Mouse (Mus musculus): Measurements from ENCODE around the gene Atp8a2. TPM values are rescaled to one million over a fixed set of nuclear protein-coding genes. Genes with fewer than 3 reads are reported as not detected.

Gene Atp8a2
- polyA plus RNA-seq, 1 experiment, result 0.01 TPM

- no peaks in the 10 kb centered on the region for H3K79me2 ChIP-seq (ENCODE audit: control insufficient read depth, insufficient read depth)
- H3K4me2 ChIP-seq (ENCODE audit: low read depth), result no peak overlapping the region
- no peaks in the 10 kb centered on the region for H3K27me3 ChIP-seq (ENCODE audit: control insufficient read depth, insufficient read depth, insufficient read length)
- no peak overlapping the region for H3ac ChIP-seq (ENCODE audit: control insufficient read depth, insufficient read length)
- H3K36me3 ChIP-seq (ENCODE audit: control insufficient read depth, insufficient read depth), result no peaks in the 10 kb centered on the region
- no peak for TF ChIP-seq MYOD1 (IDR thresholded peaks at IDR 0.05; ENCODE audit: control insufficient read depth in 1 of 3, insufficient read length in 2 of 3, low read depth in 2 of 3)
- no peak for TF ChIP-seq MYOG (IDR thresholded peaks at IDR 0.05; ENCODE audit: control insufficient read depth in 1 of 3, insufficient read depth in 1 of 3, insufficient read length in 2 of 3, low read depth in 2 of 3)
- no peak for TF ChIP-seq USF1 (IDR thresholded peaks at IDR 0.05; ENCODE audit: low read depth)
- no peak for TF ChIP-seq POLR2A (IDR thresholded peaks at IDR 0.05; ENCODE audit: insufficient read length, low read depth)
- no peak for TF ChIP-seq TCF3 (IDR thresholded peaks at IDR 0.05; ENCODE audit: insufficient read length, low read depth)
- TF ChIP-seq POLR2AphosphoS2 (IDR thresholded peaks at IDR 0.05; ENCODE audit: insufficient read length, low read depth), result no peak
- no peak for TF ChIP-seq SRF (IDR thresholded peaks at IDR 0.05; ENCODE audit: control insufficient read depth, insufficient read length, low read depth)
- no peak for TF ChIP-seq TCF12 (IDR thresholded peaks at IDR 0.05; ENCODE audit: insufficient read depth, poor library complexity, severe bottlenecking)
- no peak for TF ChIP-seq MAX (IDR thresholded peaks at IDR 0.05; ENCODE audit: low read depth)
- TF ChIP-seq REST (IDR thresholded peaks at IDR 0.05; ENCODE audit: insufficient read depth, insufficient read length), result no peak
- TF ChIP-seq E2F4 (IDR thresholded peaks at IDR 0.05; ENCODE audit: insufficient read depth), result no peak
- TF ChIP-seq CEBPB (IDR thresholded peaks at IDR 0.05; ENCODE audit: insufficient read depth, poor library complexity, severe bottlenecking), result no peak
- H3K4me3 ChIP-seq, result no peak overlapping the region
These were observed 293.4 kb downstream of the Atp8a2 start for GRCm38 (mm10) chr14:59903484-59904130.

- no peak for TF ChIP-seq SRF (IDR thresholded peaks at IDR 0.05; ENCODE audit: control insufficient read depth, insufficient read length, low read depth)
- TF ChIP-seq POLR2AphosphoS2 (IDR thresholded peaks at IDR 0.05; ENCODE audit: insufficient read length, low read depth), result no peak
- no peak for TF ChIP-seq TCF3 (IDR thresholded peaks at IDR 0.05; ENCODE audit: insufficient read length, low read depth)
- no peak for TF ChIP-seq USF1 (IDR thresholded peaks at IDR 0.05; ENCODE audit: low read depth)
- no peak for TF ChIP-seq MAX (IDR thresholded peaks at IDR 0.05; ENCODE audit: low read depth)
- TF ChIP-seq CEBPB (IDR thresholded peaks at IDR 0.05; ENCODE audit: insufficient read depth, poor library complexity, severe bottlenecking), result no peak
- no peak for TF ChIP-seq POLR2A (IDR thresholded peaks at IDR 0.05; ENCODE audit: insufficient read length, low read depth)
- Histone ChIP-seq H3K27me3 (ENCODE audit: control insufficient read depth, insufficient read depth, insufficient read length) (no peaks in the 10 kb centered on the region), H3K4me2 (ENCODE audit: low read depth) (no peak overlapping the region), H3K4me3 (no peak overlapping the region), H3K36me3 (ENCODE audit: control insufficient read depth, insufficient read depth) (no peaks in the 10 kb centered on the region), H3ac (ENCODE audit: control insufficient read depth, insufficient read length) (no peak overlapping the region), H3K79me2 (ENCODE audit: control insufficient read depth, insufficient read depth) (no peaks in the 10 kb centered on the region)
These were observed 303.0 kb downstream of the Atp8a2 start for GRCm38 (mm10) chr14:59893971-59894370.

- H3K36me3 ChIP-seq (ENCODE audit: control insufficient read depth, insufficient read depth), result no peaks in the 10 kb centered on the region
- no peaks in the 10 kb centered on the region for H3K27me3 ChIP-seq (ENCODE audit: control insufficient read depth, insufficient read depth, insufficient read length)
- TF ChIP-seq REST (IDR thresholded peaks at IDR 0.05; ENCODE audit: insufficient read depth, insufficient read length) (no peak), MYOD1 (IDR thresholded peaks at IDR 0.05; ENCODE audit: control insufficient read depth in 1 of 3, insufficient read length in 2 of 3, low read depth in 2 of 3) (no peak), POLR2A (IDR thresholded peaks at IDR 0.05; ENCODE audit: insufficient read length, low read depth) (no peak), SRF (IDR thresholded peaks at IDR 0.05; ENCODE audit: control insufficient read depth, insufficient read length, low read depth) (no peak), MAX (IDR thresholded peaks at IDR 0.05; ENCODE audit: low read depth) (no peak), CEBPB (IDR thresholded peaks at IDR 0.05; ENCODE audit: insufficient read depth, poor library complexity, severe bottlenecking) (no peak), POLR2AphosphoS2 (IDR thresholded peaks at IDR 0.05; ENCODE audit: insufficient read length, low read depth) (no peak), MYOG (IDR thresholded peaks at IDR 0.05; ENCODE audit: control insufficient read depth in 1 of 3, insufficient read depth in 1 of 3, insufficient read length in 2 of 3, low read depth in 2 of 3) (no peak), USF1 (IDR thresholded peaks at IDR 0.05; ENCODE audit: low read depth) (no peak), E2F4 (IDR thresholded peaks at IDR 0.05; ENCODE audit: insufficient read depth) (no peak), TCF3 (IDR thresholded peaks at IDR 0.05; ENCODE audit: insufficient read length, low read depth) (no peak), TCF12 (IDR thresholded peaks at IDR 0.05; ENCODE audit: insufficient read depth, poor library complexity, severe bottlenecking) (no peak)
- no peak overlapping the region for H3K4me3 ChIP-seq
- H3K79me2 ChIP-seq (ENCODE audit: control insufficient read depth, insufficient read depth), result no peaks in the 10 kb centered on the region
- H3K4me2 ChIP-seq (ENCODE audit: low read depth), result no peak overlapping the region
- H3ac ChIP-seq (ENCODE audit: control insufficient read depth, insufficient read length), result no peak overlapping the region
These were observed 304.9 kb downstream of the Atp8a2 start for GRCm38 (mm10) chr14:59892084-59892483.

GRCm38 (mm10) chr14:59891491-59891890 is 305.5 kb downstream of the Atp8a2 start:
- no peaks in the 10 kb centered on the region for H3K36me3 ChIP-seq (ENCODE audit: control insufficient read depth, insufficient read depth)

GRCm38 (mm10) chr14:59890818-59891217 is 306.2 kb downstream of the Atp8a2 start:
- H3K27me3 ChIP-seq (ENCODE audit: control insufficient read depth, insufficient read depth, insufficient read length), result no peaks in the 10 kb centered on the region
- TF ChIP-seq TCF12 (IDR thresholded peaks at IDR 0.05; ENCODE audit: insufficient read depth, poor library complexity, severe bottlenecking) (no peak), MYOG (IDR thresholded peaks at IDR 0.05; ENCODE audit: control insufficient read depth in 1 of 3, insufficient read depth in 1 of 3, insufficient read length in 2 of 3, low read depth in 2 of 3) (no peak), SRF (IDR thresholded peaks at IDR 0.05; ENCODE audit: control insufficient read depth, insufficient read length, low read depth) (no peak), POLR2AphosphoS2 (IDR thresholded peaks at IDR 0.05; ENCODE audit: insufficient read length, low read depth) (no peak), TCF3 (IDR thresholded peaks at IDR 0.05; ENCODE audit: insufficient read length, low read depth) (no peak), POLR2A (IDR thresholded peaks at IDR 0.05; ENCODE audit: insufficient read length, low read depth) (no peak), MAX (IDR thresholded peaks at IDR 0.05; ENCODE audit: low read depth) (no peak), USF1 (IDR thresholded peaks at IDR 0.05; ENCODE audit: low read depth) (no peak), E2F4 (IDR thresholded peaks at IDR 0.05; ENCODE audit: insufficient read depth) (no peak), CEBPB (IDR thresholded peaks at IDR 0.05; ENCODE audit: insufficient read depth, poor library complexity, severe bottlenecking) (no peak), MYOD1 (IDR thresholded peaks at IDR 0.05; ENCODE audit: control insufficient read depth in 1 of 3, insufficient read length in 2 of 3, low read depth in 2 of 3) (no peak), REST (IDR thresholded peaks at IDR 0.05; ENCODE audit: insufficient read depth, insufficient read length) (no peak)
- no peak overlapping the region for H3K4me2 ChIP-seq (ENCODE audit: low read depth)
- H3K79me2 ChIP-seq (ENCODE audit: control insufficient read depth, insufficient read depth), result no peaks in the 10 kb centered on the region
- no peak overlapping the region for H3ac ChIP-seq (ENCODE audit: control insufficient read depth, insufficient read length)
- no peaks in the 10 kb centered on the region for H3K36me3 ChIP-seq (ENCODE audit: control insufficient read depth, insufficient read depth)
- H3K4me3 ChIP-seq, result no peak overlapping the region

More at GRCm38 (mm10) chr14:59891491-59891890, 305.5 kb downstream of the Atp8a2 start:
- Histone ChIP-seq H3ac (ENCODE audit: control insufficient read depth, insufficient read length) (no peak overlapping the region), H3K79me2 (ENCODE audit: control insufficient read depth, insufficient read depth) (no peaks in the 10 kb centered on the region), H3K4me3 (no peak overlapping the region), H3K27me3 (ENCODE audit: control insufficient read depth, insufficient read depth, insufficient read length) (no peaks in the 10 kb centered on the region), H3K4me2 (ENCODE audit: low read depth) (no peak overlapping the region)
- no peak for TF ChIP-seq MYOD1 (IDR thresholded peaks at IDR 0.05; ENCODE audit: control insufficient read depth in 1 of 3, insufficient read length in 2 of 3, low read depth in 2 of 3)
- no peak for TF ChIP-seq POLR2A (IDR thresholded peaks at IDR 0.05; ENCODE audit: insufficient read length, low read depth)
- TF ChIP-seq TCF12 (IDR thresholded peaks at IDR 0.05; ENCODE audit: insufficient read depth, poor library complexity, severe bottlenecking), result no peak
- TF ChIP-seq REST (IDR thresholded peaks at IDR 0.05; ENCODE audit: insufficient read depth, insufficient read length), result no peak

Data from myocyte (in vitro differentiated cells).